Mouse (Mus musculus): Measurements from ENCODE around the gene Atp6v1d.

Gene Atp6v1d

DNA sequence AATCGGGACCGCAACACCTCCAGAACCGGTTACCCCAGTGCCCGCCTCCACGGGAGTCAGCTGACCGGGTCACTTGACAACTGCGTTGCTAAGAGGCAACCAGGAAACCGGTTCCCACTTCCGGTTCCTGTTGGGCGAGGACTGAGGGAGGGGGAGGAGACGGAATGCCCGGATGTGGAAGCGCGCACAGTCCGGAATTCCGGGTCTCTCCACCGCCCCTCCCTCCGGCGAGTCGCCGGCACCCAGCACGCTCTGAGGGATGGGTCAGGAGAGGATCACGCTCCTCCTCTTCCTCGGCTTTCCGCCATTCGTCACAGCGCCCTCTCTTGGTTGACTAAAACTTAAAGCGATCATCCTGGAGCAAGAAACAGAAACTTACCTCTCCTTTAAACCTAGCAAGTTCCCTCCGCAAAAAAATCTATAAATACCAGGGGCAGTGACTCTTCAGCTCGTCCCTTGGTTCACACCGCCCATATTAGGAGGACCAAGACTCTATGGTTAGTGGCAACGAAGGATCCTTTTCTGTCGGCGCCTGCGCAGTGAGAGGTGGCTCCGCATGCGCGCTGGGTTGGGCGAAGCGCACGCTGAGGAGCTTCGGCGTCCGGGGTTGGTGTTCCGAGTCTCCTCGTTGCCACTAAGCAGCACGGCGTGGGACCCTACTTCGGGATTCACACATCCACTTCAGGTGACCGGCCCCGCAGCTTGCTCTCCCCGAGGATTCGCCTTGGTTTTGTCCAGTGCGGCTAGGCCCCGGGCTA, at the start of gene Atp6v1d, which contains the start of gene Eif2s1:
Atp6v1d (minus strand) TSS at position 143 of the 758 bp plus-strand sequence.
Eif2s1 (plus strand) TSS at position 324 of the 758 bp plus-strand sequence.
- peak; percentile 99 to 100 for DNase-seq

GRCm38 (mm10) chr12:78910684-78911461, 49.4 kb upstream of the Atp6v1d start:
- DNase-seq = no peak

GRCm38 (mm10) chr12:78908081-78908605, 46.7 kb upstream of the Atp6v1d start:
- DNase-seq = no peak

- DNase-seq = peak; percentile 84
These were observed 45.3 kb upstream of the Atp6v1d start, which contains the start of gene Plek2 for GRCm38 (mm10) chr12:78906707-78907162. Plek2 (minus strand) TSS chr12:78906964.

GRCm38 (mm10) chr12:78904499-78904898, 43.1 kb upstream of the Atp6v1d start:
- DNase-seq = no peak

DNA sequence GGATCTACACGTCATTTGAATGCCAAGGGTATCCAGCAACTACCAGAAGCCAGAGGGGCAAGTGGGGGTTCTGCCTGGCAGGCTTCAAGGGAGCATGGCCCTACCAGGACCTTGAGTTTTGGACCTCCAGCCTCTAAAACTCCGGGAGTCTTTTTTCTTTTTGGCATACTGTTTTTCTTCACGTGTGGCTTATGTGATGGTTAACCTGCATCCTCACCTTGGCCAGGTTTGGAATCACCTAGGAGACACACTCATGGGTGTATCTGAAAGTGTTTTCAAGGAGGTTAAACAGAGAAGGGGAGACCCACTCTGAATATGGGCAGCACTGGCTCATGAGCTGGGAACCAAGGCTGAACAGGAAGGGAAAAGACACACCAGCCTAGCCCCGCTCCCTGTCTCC, 41.9 kb upstream of the Atp6v1d start:
- DNase-seq = no peak

GRCm38 (mm10) chr12:78901467-78901866, 40.0 kb upstream of the Atp6v1d start:
- no peak for DNase-seq

GRCm38 (mm10) chr12:78897861-78898260, 36.4 kb upstream of the Atp6v1d start:
- DNase-seq = no peak

DNA sequence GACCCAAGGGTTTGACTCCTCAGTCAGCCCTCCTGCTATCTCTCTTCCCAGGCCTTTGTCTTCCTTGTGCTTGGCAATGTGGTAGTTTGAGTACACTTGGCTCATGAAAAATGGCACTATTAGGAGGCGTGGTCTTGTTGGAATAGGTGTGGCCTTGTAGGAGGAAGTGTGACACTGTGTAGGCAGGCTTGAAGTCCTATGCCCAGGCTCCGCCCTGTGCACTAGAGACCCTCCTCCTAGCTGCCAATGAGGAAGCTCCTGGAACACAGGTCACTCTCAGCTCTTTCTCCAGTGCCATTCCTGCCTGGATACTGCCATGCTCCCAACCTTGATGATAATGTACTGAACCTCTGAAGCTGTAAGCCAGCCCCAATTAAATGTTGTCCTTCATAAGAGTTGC, 29.7 kb upstream of the Atp6v1d start:
- DNase-seq = no peak

- DNase-seq = no peak
These were observed 28.6 kb upstream of the Atp6v1d start for GRCm38 (mm10) chr12:78890062-78890461.

DNA sequence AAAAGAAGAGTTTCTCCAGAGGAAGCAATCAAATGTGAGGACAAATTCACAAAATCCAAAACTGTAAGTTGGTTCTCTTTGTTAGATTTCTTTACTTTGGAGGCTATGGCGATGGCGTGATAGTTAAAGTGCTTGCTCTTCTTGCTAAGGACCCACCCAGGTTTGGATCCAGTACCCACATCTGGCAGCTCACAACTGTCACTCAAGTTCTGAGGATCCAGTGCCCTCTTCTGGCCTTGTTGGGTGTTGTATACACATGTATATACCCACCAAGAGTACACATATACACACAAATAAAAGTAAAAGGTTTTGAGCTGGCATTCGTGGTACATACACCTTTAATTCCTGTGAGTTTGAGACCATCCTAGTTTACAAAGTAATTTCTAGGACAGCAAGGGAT, 13.1 kb upstream of the Atp6v1d start:
- no peak for DNase-seq

GRCm38 (mm10) chr12:78868115-78868514, 6.7 kb upstream of the Atp6v1d start:
- no peak for DNase-seq

DNA sequence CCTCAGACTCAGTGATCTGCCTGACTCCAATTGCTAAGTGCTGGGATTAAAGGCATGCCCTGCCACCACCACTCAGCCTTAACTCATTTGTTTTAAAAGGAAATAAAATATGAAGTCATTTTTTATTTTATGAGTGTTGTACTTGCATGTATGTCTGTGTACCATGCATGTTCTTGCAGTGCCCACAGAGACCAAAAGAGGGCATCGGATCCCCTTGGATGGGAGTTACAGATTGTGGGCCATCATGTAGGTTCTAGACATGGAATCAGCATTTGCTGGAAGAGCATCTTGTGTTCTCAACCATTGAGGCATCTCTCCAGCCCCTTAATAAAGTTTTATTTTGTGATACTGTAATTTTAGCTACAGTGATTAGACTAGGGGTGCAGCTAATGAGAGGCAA, 4.0 kb upstream of the Atp6v1d start:
- DNase-seq = peak in 1 of 2 experiments; percentile 31

DNA sequence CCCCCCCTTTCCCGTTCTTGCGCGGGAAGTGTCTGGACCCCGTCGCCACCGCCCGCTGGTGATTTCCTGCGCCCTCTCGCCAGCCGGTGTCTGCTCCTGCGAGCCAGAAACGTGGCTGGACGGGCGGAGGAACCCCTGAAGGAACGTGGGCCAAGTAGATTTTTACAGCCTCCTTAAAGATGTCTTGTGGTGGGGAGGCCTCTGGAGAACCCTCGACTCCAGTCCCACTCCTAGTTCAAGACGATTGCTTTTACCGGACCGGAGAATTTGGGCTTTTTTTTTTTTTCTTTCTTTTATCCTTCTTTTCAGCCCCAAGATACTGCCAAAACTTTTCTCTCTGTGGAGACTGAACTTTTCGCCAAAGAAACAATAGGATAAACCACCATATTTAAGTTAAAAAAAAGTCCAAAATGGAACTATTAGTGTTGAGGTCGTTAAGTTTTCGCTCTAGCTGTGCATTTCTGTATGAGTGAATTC, 854 bp upstream of the Atp6v1d start:
- DNase-seq = no peak

- DNase-seq = no peak
These were observed 430 bp downstream of the Atp6v1d start for GRCm38 (mm10) chr12:78860921-78861495.

DNA sequence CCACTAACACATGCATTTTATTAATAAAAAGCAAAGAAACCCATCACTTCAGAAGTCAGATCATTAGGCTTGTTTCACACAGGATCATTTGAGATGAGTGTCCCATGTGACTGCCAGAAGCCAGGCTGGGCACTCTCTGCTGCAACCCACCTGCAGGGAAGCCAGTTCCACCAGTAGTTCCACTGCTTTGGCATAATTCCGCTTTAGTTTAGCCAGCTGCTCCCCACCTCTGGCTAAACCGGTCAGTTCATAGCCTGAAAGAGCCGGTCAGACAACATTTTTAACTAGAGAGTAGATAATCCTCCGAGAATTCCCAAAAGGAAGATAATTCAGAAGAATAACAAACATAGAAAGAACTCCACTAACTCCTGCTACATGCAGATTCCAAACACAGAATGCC, 13.2 kb downstream of the Atp6v1d start:
- DNase-seq = no peak

DNA sequence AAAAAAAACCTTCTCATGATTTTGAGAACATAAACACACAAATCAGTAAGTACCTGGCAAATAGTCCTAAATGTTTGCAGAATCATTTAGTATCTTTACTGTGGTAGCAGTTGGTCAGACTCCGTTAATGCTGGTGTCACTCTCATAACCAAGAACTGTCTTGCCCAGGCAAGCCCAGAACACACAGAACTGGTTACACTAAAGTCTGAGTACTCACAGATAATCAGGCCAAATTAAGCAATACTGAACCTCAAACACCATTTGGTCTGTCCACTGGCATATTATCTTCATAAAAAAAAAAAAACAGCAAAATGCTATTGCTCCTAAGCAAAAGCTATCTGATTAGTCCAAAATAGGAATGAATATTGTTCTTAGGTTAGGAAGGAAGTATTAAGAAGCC, 19.0 kb downstream of the Atp6v1d start:
- no peak for DNase-seq

GRCm38 (mm10) chr12:78839906-78840305, 21.5 kb downstream of the Atp6v1d start:
- DNase-seq = no peak

DNA sequence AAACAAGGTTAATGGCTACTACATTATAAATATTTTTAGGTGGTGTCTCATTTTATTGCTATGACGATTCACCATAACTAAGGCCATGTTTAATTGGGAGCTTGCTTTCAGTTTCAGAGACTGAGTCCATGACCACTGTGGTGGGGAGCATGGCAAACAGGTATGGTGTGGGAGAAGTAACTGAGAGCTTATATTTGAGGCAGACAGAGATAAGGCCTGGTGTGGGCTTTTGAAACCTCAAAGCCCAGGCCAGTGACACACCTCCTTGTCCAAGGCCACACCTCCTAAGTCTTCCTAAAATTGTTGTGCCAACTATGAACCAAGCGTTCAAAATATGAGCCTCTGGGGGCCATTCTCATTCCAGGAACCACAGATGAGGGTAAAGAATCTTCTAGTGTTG, 26.9 kb downstream of the Atp6v1d start:
- no peak for DNase-seq

GRCm38 (mm10) chr12:78814437-78814836, 47.0 kb downstream of the Atp6v1d start:
- DNase-seq = no peak

DNA sequence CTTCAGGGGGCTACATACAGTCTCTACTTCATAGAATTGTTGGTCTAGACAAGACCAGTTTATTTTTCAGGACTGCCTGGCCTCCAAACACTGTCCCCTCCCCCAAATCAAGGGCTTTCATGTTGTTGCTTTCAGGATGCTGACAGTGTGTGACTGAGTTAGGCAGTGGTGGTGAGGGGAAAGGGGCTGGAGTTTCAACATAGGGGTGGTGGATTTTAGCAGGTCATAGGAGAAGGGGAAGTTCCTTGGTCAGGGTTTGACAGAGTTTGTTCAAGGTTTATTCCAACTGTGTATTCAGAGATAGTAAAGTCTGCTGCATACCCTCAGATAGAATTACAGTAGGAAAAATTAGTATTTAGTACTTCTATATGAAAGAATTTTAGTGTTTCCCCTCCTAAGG, 59.6 kb downstream of the Atp6v1d start:
- DNase-seq = no peak

- DNase-seq = no peak
These were observed 61.4 kb downstream of the Atp6v1d start for GRCm38 (mm10) chr12:78800036-78800435.

- no peak for DNase-seq
These were observed 67.2 kb downstream of the Atp6v1d start for GRCm38 (mm10) chr12:78794236-78794635.

Measured in lung, postnatal 4 days (tissue).